Mouse (Mus musculus) liver, embryonic 11.5 days (tissue): ENCODE results near the gene Oog1. TPM values are rescaled to one million over a fixed set of nuclear protein-coding genes. Genes with fewer than 3 reads are reported as not detected.
"Not testable (repeated sequence)": the region's sequence is repeated elsewhere in the genome, so short reads cannot be mapped to it uniquely, and the experiment has no call there.

Experiments used
- ATAC-seq: fragments of 200-750 bp; cut with Nextera tagmentation; replicated peaks from 2 replicates; pipeline ENCODE4 v1.8.0; 2017; ENCODE audit warnings: moderate number of reproducible peaks, mild to moderate bottlenecking, moderate TSS enrichment, moderate library complexity; ENCODE audit not compliant: low FRiP score
- DNase-seq: peaks from one replicate; pipeline ENCODE4 v3.0.0-alpha.2; 2017; ENCODE audit warnings: low spot score
- H3K27ac ChIP-seq: fragments of 300-500 bp; sonication (generic); 2 replicates; pipeline ENCODE4 v1.5.1; 2014; ENCODE audit warnings: mild to moderate bottlenecking, low read depth, low read length, control low read depth
- H3K27me3 ChIP-seq: fragments of 300-500 bp; sonication (generic); replicated peaks from 2 replicates; pipeline ENCODE4 v1.6.1; 2014; ENCODE audit warnings: low read length, mixed read lengths; ENCODE audit not compliant: control insufficient read depth, insufficient read depth
- H3K36me3 ChIP-seq: fragments of 300-500 bp; sonication (generic); 2 replicates; pipeline ENCODE4 v1.6.1; 2014; ENCODE audit warnings: mild to moderate bottlenecking, low read length, moderate library complexity, mixed read lengths; ENCODE audit not compliant: control insufficient read depth, insufficient read depth
- H3K4me1 ChIP-seq: fragments of 300-500 bp; sonication (generic); replicated peaks from 2 replicates; pipeline ENCODE4 v1.6.1; 2014; ENCODE audit warnings: low read length, mixed read lengths; ENCODE audit not compliant: control insufficient read depth, insufficient read depth
- H3K4me2 ChIP-seq: fragments of 300-500 bp; sonication (generic); 2 replicates; pipeline ENCODE4 v1.6.1; 2014; ENCODE audit warnings: mild to moderate bottlenecking, control low read depth, moderate library complexity
- H3K4me3 ChIP-seq: fragments of 300-500 bp; sonication (generic); 2 replicates; pipeline ENCODE4 v1.5.1; 2014; ENCODE audit warnings: low read depth, low read length, control low read depth
- H3K9ac ChIP-seq: fragments of 300-500 bp; sonication (generic); 2 replicates; pipeline ENCODE4 v1.6.1; 2014; ENCODE audit warnings: low read depth, low read length, control low read depth
- H3K9me3 ChIP-seq: fragments of 300-500 bp; sonication (generic); 2 replicates; pipeline ENCODE4 v1.6.1; 2016; ENCODE audit warnings: low read length, inconsistent platforms, mixed read lengths; ENCODE audit not compliant: control insufficient read depth
- WGBS: fragments of 180-500 bp; shearing (Covaris S2); extraction: QIAGEN DNeasy Blood & Tissue Kit; methylation state at CpG from one replicate; pipeline ENCODE4 v1.1.7; 2014; 5-methylcytosine and 5-hydroxymethylcytosine counted together
- polyA plus RNA-seq: library from polyadenylated mRNA; unstranded; fragments of >200 nt; fragmentation: Nextera tagmentation; extraction: Ambion mirVana; gene quantifications from 2 replicates; pipeline ENCODE4 v1.2.1, GENCODE M21; 2014

Gene Oog1
- not detected in 2 replicates for polyA plus RNA-seq

- 81% methylated on average over 1 of the region's 2 CpGs for WGBS
- not testable (repeated sequence) for H3K36me3 ChIP-seq, DNase-seq
Measured at GRCm38 (mm10) chr12:87602388-87602787, at the start of gene Oog1. Gene Oog1, plus strand, starts transcription at chr12:87602688.

GRCm38 (mm10) chr12:87601388-87601787 lies 1.1 kb upstream of the Oog1 start:
- not testable (repeated sequence) for H3K4me1 ChIP-seq, H3K36me3 ChIP-seq, H3K4me3 ChIP-seq, H3K9ac ChIP-seq, DNase-seq, H3K27ac ChIP-seq, ATAC-seq, H3K4me2 ChIP-seq, H3K27me3 ChIP-seq, H3K9me3 ChIP-seq
- 5% methylated on average over 2 of the region's 2 CpGs for WGBS

More at GRCm38 (mm10) chr12:87602388-87602787, at the start of gene Oog1:
- not testable (repeated sequence) for H3K9ac ChIP-seq, H3K4me1 ChIP-seq, H3K4me2 ChIP-seq, H3K4me3 ChIP-seq, H3K27ac ChIP-seq, ATAC-seq, H3K27me3 ChIP-seq, H3K9me3 ChIP-seq

GRCm38 (mm10) chr12:87618569-87618968 lies 16.1 kb downstream of the Oog1 start, which contains the start of gene Gm4027:
Gene Gm4027, plus strand, starts transcription at chr12:87618869.
- H3K27me3 ChIP-seq, H3K4me2 ChIP-seq, H3K9me3 ChIP-seq, H3K27ac ChIP-seq, H3K4me1 ChIP-seq, H3K4me3 ChIP-seq, ATAC-seq, H3K36me3 ChIP-seq, H3K9ac ChIP-seq, DNase-seq: not testable (repeated sequence)
- 86% methylated on average over 5 of the region's 7 CpGs for WGBS

GRCm38 (mm10) chr12:87644520-87644919 lies 42.0 kb downstream of the Oog1 start, which contains the start of gene Gm16381:
Gene Gm16381, minus strand, starts transcription at chr12:87644620.
- H3K27me3 ChIP-seq, H3K27ac ChIP-seq, H3K4me3 ChIP-seq, H3K4me1 ChIP-seq, DNase-seq, H3K9ac ChIP-seq, H3K9me3 ChIP-seq, H3K36me3 ChIP-seq, ATAC-seq, H3K4me2 ChIP-seq: not testable (repeated sequence)
- WGBS: 68% methylated on average over 1 of the region's 2 CpGs

- peak; percentile 71 for ATAC-seq
- not testable (repeated sequence) for H3K4me1 ChIP-seq, H3K9ac ChIP-seq, H3K27ac ChIP-seq, H3K9me3 ChIP-seq, H3K36me3 ChIP-seq, H3K4me2 ChIP-seq, DNase-seq, H3K4me3 ChIP-seq, H3K27me3 ChIP-seq
- 48% methylated on average over 1 of the region's 4 CpGs for WGBS
Measured at GRCm38 (mm10) chr12:87652916-87653703, 50.6 kb downstream of the Oog1 start.

Other genes starting within 250 kb of the Oog1 start
- 56.9 and 63.2 TPM in 2 replicates for gene Sptlc2, start 214.3 kb upstream of the Oog1 start, polyA plus RNA-seq
- gene Slirp, start 158.8 kb upstream of the Oog1 start, polyA plus RNA-seq: 314 and 321 TPM in 2 replicates
- gene Alkbh1, start 158.7 kb upstream of the Oog1 start, polyA plus RNA-seq: 56.5 and 64.9 TPM in 2 replicates
- 121 and 130 TPM in 2 replicates for gene Snw1, start 130.4 kb upstream of the Oog1 start, polyA plus RNA-seq
- not detected in 2 replicates for gene Gm5788, start 108.0 kb upstream of the Oog1 start, polyA plus RNA-seq
- not detected in 2 replicates for gene Gm8300, start 88.4 kb upstream of the Oog1 start, polyA plus RNA-seq
- gene Gm4027, start 16.2 kb downstream of the Oog1 start, polyA plus RNA-seq: not detected in 2 replicates
- not detected in 2 replicates for gene Gm16381, start 41.9 kb downstream of the Oog1 start, polyA plus RNA-seq
- not detected in 2 replicates for gene Gm21319, start 173.1 kb downstream of the Oog1 start, polyA plus RNA-seq
- gene Gm21936, start 192.8 kb downstream of the Oog1 start, polyA plus RNA-seq: not detected in 2 replicates
- not detected in 2 replicates for gene BB287469, start 213.9 kb downstream of the Oog1 start, polyA plus RNA-seq
- gene Gm2001, start 239.7 kb downstream of the Oog1 start, polyA plus RNA-seq: not detected in 2 replicates